29 mouse cellular contexts compared by ENCODE assay signal in the genomic region with DNA sequence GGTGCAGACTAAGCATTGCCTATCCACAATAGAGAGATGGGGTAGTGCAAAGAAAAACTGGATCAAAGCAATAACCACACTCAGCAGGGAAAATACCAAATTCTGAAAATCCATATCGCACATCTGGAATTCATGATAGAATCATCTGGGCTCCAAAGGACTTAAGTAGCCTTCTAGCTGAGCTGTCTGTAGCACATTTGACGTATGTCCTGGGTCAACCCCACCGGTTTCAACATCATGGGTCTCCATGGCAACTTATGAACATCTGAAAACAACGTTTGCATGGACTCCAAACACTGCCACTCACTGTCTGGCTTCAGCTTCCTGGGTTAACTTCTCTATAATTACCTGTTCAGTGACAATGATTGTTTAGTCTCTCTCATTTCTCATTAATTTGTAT.
DNase-seq lines count a peak whose midpoint lies in the region; ATAC-seq lines count a peak whose summit lies in the region.
"Had no signal": no experiment of that assay in that cellular context is flagged by ENCODE, and none has a peak within 500 bp of the region (broad histone marks: within the 10 kb centered on the region; RNA-seq: fewer than 3 reads in every experiment).

No protein-coding gene starts in this region.

- H3K4me1 ChIP-seq in neural tube, embryonic 15.5 days, result no peaks in the 10 kb centered on the region
- no peaks in the 10 kb centered on the region for H3K4me1 ChIP-seq in embryonic facial prominence, embryonic 11.5 days (ENCODE audit: control insufficient read depth, insufficient read depth, low read length)
- no peaks in the 10 kb centered on the region for H3K4me1 ChIP-seq in forebrain, embryonic 16.5 days (replicated peaks; ENCODE audit: control insufficient read depth, insufficient read depth, low read length)
- H3K4me1 ChIP-seq: embryonic facial prominence, embryonic 12.5 days; forebrain, embryonic 12.5 days; forebrain, embryonic 15.5 days; heart, embryonic 10.5 days; heart, embryonic 13.5 days; hindbrain, embryonic 13.5 days; intestine, embryonic 15.5 days had no signal

- no peak overlapping the region for H3K4me2 ChIP-seq in neural tube, embryonic 15.5 days
- H3K4me2 ChIP-seq in embryonic facial prominence, embryonic 11.5 days (ENCODE audit: low read depth, low read length), result no peak overlapping the region
- no peak overlapping the region for H3K4me2 ChIP-seq in forebrain, embryonic 16.5 days (ENCODE audit: low read length)
- H3K4me2 ChIP-seq: embryonic facial prominence, embryonic 12.5 days; forebrain, embryonic 12.5 days; forebrain, embryonic 15.5 days; heart, embryonic 13.5 days; hindbrain, embryonic 13.5 days; intestine, embryonic 15.5 days had no signal

- H3K27ac ChIP-seq in neural tube, embryonic 15.5 days (replicated peaks), result no peak overlapping the region
- no peak overlapping the region for H3K27ac ChIP-seq in embryonic facial prominence, embryonic 11.5 days (replicated peaks; ENCODE audit: low read depth, low read length)
- H3K27ac ChIP-seq in forebrain, embryonic 16.5 days (ENCODE audit: low read length), result no peak overlapping the region
- H3K27ac ChIP-seq: embryonic facial prominence, embryonic 12.5 days; forebrain, embryonic 12.5 days; forebrain, embryonic 15.5 days; gastrocnemius, adult 2 months; heart, embryonic 10.5 days; heart, embryonic 13.5 days; hindbrain, embryonic 13.5 days; intestine, embryonic 15.5 days had no signal

- ATAC-seq in neural tube, embryonic 15.5 days (ENCODE audit: low FRiP score), result no peak
- ATAC-seq in embryonic facial prominence, embryonic 11.5 days (replicated peaks; ENCODE audit: insufficient number of reproducible peaks, low FRiP score, low TSS enrichment, low read depth), result no peak
- no peak for ATAC-seq in forebrain, embryonic 16.5 days
- ATAC-seq: activated CD4-positive, CD25-positive, alpha-beta regulatory T cell, adult 4 months; forebrain, embryonic 15.5 days; hindbrain, embryonic 16.5 days; intestine, embryonic 15.5 days had no signal

- H3K9me3 ChIP-seq in neural tube, embryonic 15.5 days (replicated peaks), result no peaks in the 10 kb centered on the region
- H3K9me3 ChIP-seq in embryonic facial prominence, embryonic 11.5 days (replicated peaks; ENCODE audit: control insufficient read depth, low read length), result no peaks in the 10 kb centered on the region
- no peaks in the 10 kb centered on the region for H3K9me3 ChIP-seq in forebrain, embryonic 16.5 days (ENCODE audit: control insufficient read depth, low read length)
- H3K9me3 ChIP-seq: embryonic facial prominence, embryonic 12.5 days; forebrain, embryonic 12.5 days; forebrain, embryonic 15.5 days; heart, embryonic 10.5 days; heart, embryonic 13.5 days; hindbrain, embryonic 13.5 days; intestine, embryonic 15.5 days had no signal

- peak; percentile 39 for DNase-seq in embryo, embryonic 10 days (ENCODE audit: low spot score)
- DNase-seq in embryo, embryonic 9.5 days (ENCODE audit: extremely low spot score), result no peak
- peak; percentile 15 for DNase-seq in neural tube, embryonic 10.5 days (ENCODE audit: extremely low spot score, low spot score)
- peak; percentile 50 for DNase-seq in embryonic facial prominence, embryonic 11.5 days (ENCODE audit: low spot score)
- DNase-seq in mesoderm, embryonic 11.5 days (ENCODE audit: low read depth, low spot score), result peak; percentile 66
- no peak for DNase-seq in c-Kit-positive CD71-positive TER-119-positive erythroid progenitor cells, embryonic 14.5 days (ENCODE audit: low spot score)
- DNase-seq: adrenal gland, adult 8-10 months; adrenal gland, postnatal 25 days; cerebellum, adult 18-20 months; cerebellum, adult 9-10 months; cerebellum, postnatal 14 days; gastrocnemius, adult 2 months; gastrocnemius, postnatal 14 days; heart, adult 18-20 months; heart, postnatal 14 days; heart, postnatal 4 days; kidney, adult 11 months had no signal

- WGBS in neural tube, embryonic 15.5 days, result 68% methylated on average over 4 of the region's 4 CpGs
- 41% methylated on average over 4 of the region's 4 CpGs for WGBS in embryonic facial prominence, embryonic 11.5 days
- WGBS in forebrain, embryonic 16.5 days, result 68% methylated on average over 4 of the region's 4 CpGs

- H3K36me3 ChIP-seq in neural tube, embryonic 15.5 days, result no peaks in the 10 kb centered on the region
- H3K36me3 ChIP-seq in embryonic facial prominence, embryonic 11.5 days (replicated peaks; ENCODE audit: control insufficient read depth, insufficient read depth, low read depth, low read length), result no peaks in the 10 kb centered on the region
- no peaks in the 10 kb centered on the region for H3K36me3 ChIP-seq in forebrain, embryonic 16.5 days (ENCODE audit: control insufficient read depth, insufficient read depth)
- H3K36me3 ChIP-seq: embryonic facial prominence, embryonic 12.5 days; forebrain, embryonic 12.5 days; forebrain, embryonic 15.5 days; heart, embryonic 10.5 days; heart, embryonic 13.5 days; hindbrain, embryonic 13.5 days; intestine, embryonic 15.5 days had no signal

- H3K4me3 ChIP-seq in neural tube, embryonic 15.5 days (replicated peaks), result no peak overlapping the region
- no peak overlapping the region for H3K4me3 ChIP-seq in embryonic facial prominence, embryonic 11.5 days (ENCODE audit: low read depth, low read length)
- no peak overlapping the region for H3K4me3 ChIP-seq in forebrain, embryonic 16.5 days (replicated peaks; ENCODE audit: low read length)
- H3K4me3 ChIP-seq: embryonic facial prominence, embryonic 12.5 days; erythroblast, embryonic 14.5 days; forebrain, embryonic 12.5 days; forebrain, embryonic 15.5 days; gastrocnemius, adult 2 months; heart, embryonic 10.5 days; heart, embryonic 13.5 days; hindbrain, embryonic 13.5 days; intestine, embryonic 15.5 days had no signal

- no peak overlapping the region for H3K9ac ChIP-seq in neural tube, embryonic 15.5 days (replicated peaks)
- no peak overlapping the region for H3K9ac ChIP-seq in embryonic facial prominence, embryonic 11.5 days (replicated peaks; ENCODE audit: low read length)
- H3K9ac ChIP-seq in forebrain, embryonic 16.5 days (replicated peaks; ENCODE audit: low read depth, low read length), result no peak overlapping the region
- H3K9ac ChIP-seq: embryonic facial prominence, embryonic 12.5 days; forebrain, embryonic 12.5 days; forebrain, embryonic 15.5 days; heart, embryonic 13.5 days; hindbrain, embryonic 13.5 days; intestine, embryonic 15.5 days had no signal

- H3K27me3 ChIP-seq in neural tube, embryonic 15.5 days (replicated peaks), result no peaks in the 10 kb centered on the region
- H3K27me3 ChIP-seq in embryonic facial prominence, embryonic 11.5 days (ENCODE audit: control insufficient read depth, insufficient read depth, low read length), result no peaks in the 10 kb centered on the region
- H3K27me3 ChIP-seq in forebrain, embryonic 16.5 days (replicated peaks; ENCODE audit: control insufficient read depth, insufficient read depth, low read length), result no peaks in the 10 kb centered on the region
- H3K27me3 ChIP-seq: embryonic facial prominence, embryonic 12.5 days; forebrain, embryonic 12.5 days; forebrain, embryonic 15.5 days; heart, embryonic 13.5 days; hindbrain, embryonic 13.5 days; intestine, embryonic 15.5 days had no signal

Comparison
In these comparisons a context has a peak if more than half of its experiments do, and no peak if none do; other contexts are left out.
1. DNase-seq: peak in embryo, embryonic 10 days (single experiment), neural tube, embryonic 10.5 days (single experiment), embryonic facial prominence, embryonic 11.5 days (single experiment) and mesoderm, embryonic 11.5 days (single experiment); none in embryo, embryonic 9.5 days (single experiment) and c-Kit-positive CD71-positive TER-119-positive erythroid progenitor cells, embryonic 14.5 days (single experiment).